Comparison of ENCODE assay signal across 12 mouse cellular contexts in the genomic region with DNA sequence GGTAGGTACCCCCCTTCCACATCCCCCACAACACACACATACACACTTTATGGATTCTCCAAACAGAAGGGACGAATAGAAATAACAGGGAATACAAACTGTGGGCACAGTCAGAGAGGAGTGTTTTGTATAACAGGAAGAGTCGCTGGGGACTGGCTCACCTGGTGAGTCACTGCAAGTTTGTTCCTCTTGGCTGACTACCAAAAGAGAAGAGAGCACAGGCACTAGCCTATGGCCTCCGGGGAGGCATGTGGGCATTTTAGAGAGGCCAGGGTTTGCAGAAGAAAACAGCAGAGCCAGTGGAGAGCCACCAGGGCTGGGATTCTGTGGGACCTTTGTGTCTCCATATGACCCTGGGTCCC. TPM values are rescaled to one million over a fixed set of nuclear protein-coding genes. Genes with fewer than 3 reads are reported as not detected.
A peak's percentile ranks its signal among the peaks of the same experiment; 100 is the strongest.
DNase-seq lines count a peak whose midpoint lies in the region; ATAC-seq and TF ChIP-seq lines count a peak whose summit lies in the region.
"Had no signal": no experiment of that assay in that cellular context is flagged by ENCODE, and none has a peak within 500 bp of the region (broad histone marks: within the 10 kb centered on the region; RNA-seq: fewer than 3 reads in every experiment).

No protein-coding gene starts in this region.

- peak overlapping the region; percentile 69 for H3K27ac ChIP-seq in kidney, adult 2 months (ENCODE audit: insufficient read depth, low read depth, low read length)
- peak overlapping the region; percentile 92 for H3K27ac ChIP-seq in lung, embryonic 15.5 days
- no peak overlapping the region for H3K27ac ChIP-seq in midbrain, embryonic 15.5 days
- H3K27ac ChIP-seq: midbrain, embryonic 12.5 days had no signal

- ATAC-seq in lung, embryonic 15.5 days (ENCODE audit: borderline replicate concordance, extremely low read depth, low FRiP score, low TSS enrichment) = peak; percentile 67
- no peak for ATAC-seq in midbrain, embryonic 15.5 days (replicated peaks)
- ATAC-seq in erythroid progenitor cell, adult 5-6 weeks (replicated peaks; ENCODE audit: low FRiP score, poor library complexity, severe bottlenecking) = no peak

- no peak for TF ChIP-seq CTCF in kidney, adult 2 months (conservative IDR thresholded peaks at IDR 0.05; ENCODE audit: insufficient read depth, insufficient read length, low read depth, low read length)

- H3K36me3 ChIP-seq in kidney, adult 2 months (ENCODE audit: control insufficient read depth, insufficient read depth, low read length) = no peaks in the 10 kb centered on the region
- H3K36me3 ChIP-seq in lung, embryonic 15.5 days = no peaks in the 10 kb centered on the region
- no peaks in the 10 kb centered on the region for H3K36me3 ChIP-seq in midbrain, embryonic 15.5 days (replicated peaks)
- H3K36me3 ChIP-seq: G1E; midbrain, embryonic 12.5 days had no signal

- peak; percentile 77 for DNase-seq in 3134 (ENCODE audit: extremely low read depth, insufficient read length, low spot score)
- DNase-seq in adipocyte (ENCODE audit: low spot score) = peak; percentile 34
- DNase-seq in kidney, adult 2 months = peak; percentile 67
- DNase-seq in heart, adult 11 months = no peak
- no peak for DNase-seq in frontal cortex, adult 2 months (ENCODE audit: extremely low spot score in 1 of 2, low spot score in 1 of 2)
- DNase-seq: cerebellum, adult 18-20 months; right cerebral cortex, postnatal 14 days had no signal

- WGBS in kidney, adult 2 months = 34% methylated on average over 3 of the region's 3 CpGs
- 43% methylated on average over 3 of the region's 3 CpGs for WGBS in lung, embryonic 15.5 days
- WGBS in midbrain, embryonic 15.5 days = 66% methylated on average over 3 of the region's 3 CpGs

- H3K9me3 ChIP-seq in lung, embryonic 15.5 days = no peaks in the 10 kb centered on the region
- no peaks in the 10 kb centered on the region for H3K9me3 ChIP-seq in midbrain, embryonic 15.5 days
- H3K9me3 ChIP-seq: G1E; midbrain, embryonic 12.5 days had no signal

- H3K4me1 ChIP-seq in kidney, adult 2 months (ENCODE audit: control insufficient read depth, insufficient read depth, low read length) = no peaks in the 10 kb centered on the region
- H3K4me1 ChIP-seq in lung, embryonic 15.5 days = peaks cover 10% of the 10 kb centered on the region; the same call in 1 of the 2 replicates
- no peaks in the 10 kb centered on the region for H3K4me1 ChIP-seq in midbrain, embryonic 15.5 days

- H3K9ac ChIP-seq in lung, embryonic 15.5 days = no peak overlapping the region
- H3K9ac ChIP-seq in midbrain, embryonic 15.5 days = no peak overlapping the region
- H3K9ac ChIP-seq: midbrain, embryonic 12.5 days had no signal

- no peak for TF ChIP-seq POLR2A in kidney, adult 2 months (IDR thresholded peaks at IDR 0.05; ENCODE audit: low read depth, low read length)

- H3K4me2 ChIP-seq in lung, embryonic 15.5 days = peak overlapping the region; percentile 26; the same call in 1 of the 2 replicates
- no peak overlapping the region for H3K4me2 ChIP-seq in midbrain, embryonic 15.5 days
- H3K4me2 ChIP-seq: midbrain, embryonic 12.5 days had no signal

- H3K27me3 ChIP-seq in kidney, adult 2 months (replicated peaks; ENCODE audit: control insufficient read depth, insufficient read depth, low read length) = no peaks in the 10 kb centered on the region
- H3K27me3 ChIP-seq in lung, embryonic 15.5 days = no peaks in the 10 kb centered on the region
- H3K27me3 ChIP-seq in midbrain, embryonic 15.5 days (replicated peaks) = no peaks in the 10 kb centered on the region
- H3K27me3 ChIP-seq: midbrain, embryonic 12.5 days had no signal

- H3K4me3 ChIP-seq in kidney, adult 2 months (ENCODE audit: insufficient read depth, low read depth, low read length) = no peak overlapping the region
- H3K4me3 ChIP-seq in lung, embryonic 15.5 days = no peak overlapping the region
- no peak overlapping the region for H3K4me3 ChIP-seq in midbrain, embryonic 15.5 days
- H3K4me3 ChIP-seq: midbrain, embryonic 12.5 days had no signal

RNA-seq across cellular contexts. Expression of a gene that starts 18.8 kb away (rescaled TPM):
- 60.5 and 66.6 TPM in 2 replicates for polyA plus RNA-seq in kidney, adult 2 months (2012; rRNA removed)
- polyA plus RNA-seq in lung, embryonic 15.5 days (2015; fragmentation: Nextera tagmentation; extraction: Ambion mirVana) = 133 and 147 TPM in 2 replicates
- polyA plus RNA-seq in midbrain, embryonic 15.5 days (2015; fragmentation: Nextera tagmentation; extraction: Ambion mirVana) = 47.3 and 52.4 TPM in 2 replicates
- total RNA-seq in erythroid progenitor cell, adult 5-6 weeks (2015; ENCODE audit: low replicate concordance) = 2.5 and 6.7 TPM in 2 replicates
- total RNA-seq in erythroid progenitor cell, adult 5-6 weeks (2017; ENCODE audit: low replicate concordance) = 3.3 and 4.7 TPM in 2 replicates
- 33.5 and 37.6 TPM in 2 replicates for polyA plus RNA-seq in frontal cortex, adult 2 months (2012; rRNA removed)

RNA-seq across cellular contexts. Expression of a gene that starts 49.1 kb away (rescaled TPM):
- 28.4 and 33.0 TPM in 2 replicates for polyA plus RNA-seq in kidney, adult 2 months (2012; rRNA removed)
- polyA plus RNA-seq in lung, embryonic 15.5 days (2015; fragmentation: Nextera tagmentation; extraction: Ambion mirVana) = 61.1 and 62.2 TPM in 2 replicates
- polyA plus RNA-seq in midbrain, embryonic 15.5 days (2015; fragmentation: Nextera tagmentation; extraction: Ambion mirVana) = 51.0 and 53.7 TPM in 2 replicates
- 4.0 and 25.2 TPM in 2 replicates for total RNA-seq in erythroid progenitor cell, adult 5-6 weeks (2015; ENCODE audit: low replicate concordance)
- 3.2 and 9.8 TPM in 2 replicates for total RNA-seq in erythroid progenitor cell, adult 5-6 weeks (2017; ENCODE audit: low replicate concordance)
- polyA plus RNA-seq in frontal cortex, adult 2 months (2012; rRNA removed) = 20.1 and 20.4 TPM in 2 replicates

Comparison
In these comparisons a context has a peak if more than half of its experiments do, and no peak if none do; other contexts are left out.
1. DNase-seq: peak in 3134 (single experiment), adipocyte (single experiment) and kidney, adult 2 months (single experiment); none in heart, adult 11 months (single experiment) and frontal cortex, adult 2 months (0 of 2).